7 mouse cellular contexts compared by ENCODE assay signal in genomic region chr8:94835751-94836150, GRCm38 (mm10). TPM values are rescaled to one million over a fixed set of nuclear protein-coding genes. Genes with fewer than 3 reads are reported as not detected.
"Had no signal": no experiment of that assay in that cellular context is flagged by ENCODE, and none has a peak within 500 bp of the region (broad histone marks: within the 10 kb centered on the region; RNA-seq: fewer than 3 reads in every experiment).

No protein-coding gene starts in this region.

RNA-seq across cellular contexts. Expression of gene Ccl17, which starts 25.5 kb away (rescaled TPM):
- total RNA-seq: monocyte, adult 5-6 weeks; neutrophil, adult 5-6 weeks had no signal
- polyA plus RNA-seq: macrophage; midbrain, embryonic 11.5 days; neural tube, embryonic 12.5 days; spleen, adult 2 months; stomach, embryonic 15.5 days had no signal
